Mouse (Mus musculus) cerebellum, adult 2 months (tissue): ENCODE measurements around the gene Pdhx. TPM values are rescaled to one million over a fixed set of nuclear protein-coding genes. Genes with fewer than 3 reads are reported as not detected.

ENCODE experiments used
- DNase-seq, 2 experiments: peaks; one replicate each; pipeline ENCODE4 v3.0.0; 2021
- H3K27ac ChIP-seq: fragments of 200-500 bp; 2 replicates; pipeline ENCODE4 v1.5.1; 2012; ENCODE audit warnings: low read length, control low read depth, inconsistent platforms; ENCODE audit not compliant: insufficient read depth
- H3K27me3 ChIP-seq: fragments of 200-500 bp; 2 replicates; pipeline ENCODE4 v1.6.1; 2012; ENCODE audit warnings: inconsistent platforms, mild to moderate bottlenecking, low read length, moderate library complexity; ENCODE audit not compliant: control insufficient read depth, insufficient read depth
- H3K4me1 ChIP-seq: fragments of 200-500 bp; 2 replicates; pipeline ENCODE4 v1.6.1; 2011; ENCODE audit warnings: low read length; ENCODE audit not compliant: control insufficient read depth, insufficient read depth
- H3K4me3 ChIP-seq: fragments of 200-500 bp; replicated peaks from 2 replicates; pipeline ENCODE3; 2011; ENCODE audit warnings: mild to moderate bottlenecking, low read depth, low read length, control low read depth; ENCODE audit not compliant: insufficient read depth
- CTCF ChIP-seq: fragments of 200-500 bp; IDR thresholded peaks from 2 replicates; pipeline ENCODE4 v1.5.1; 2011; ENCODE audit warnings: low read depth, mild to moderate bottlenecking, control low read depth, low read length, moderate library complexity, borderline replicate concordance; ENCODE audit not compliant: insufficient read depth
- POLR2A ChIP-seq: fragments of 200-500 bp; IDR thresholded peaks from 2 replicates; pipeline ENCODE4 v1.6.1; 2011; ENCODE audit warnings: low read length, control low read depth, borderline replicate concordance; ENCODE audit not compliant: insufficient read depth
- WGBS: fragments of 180-500 bp; shearing (Covaris S2); methylation state at CpG from one replicate; pipeline ENCODE4 v1.1.7; 2018; 5-methylcytosine and 5-hydroxymethylcytosine counted together
- polyA plus RNA-seq: library from polyadenylated mRNA; depleted of rRNA; stranded (reverse); fragments of >200 nt; gene quantifications from 2 replicates; pipeline ENCODE4 v1.2.3, GENCODE M21; 2012

Gene Pdhx
- polyA plus RNA-seq, 1 experiment, result 57.0 TPM

DNA sequence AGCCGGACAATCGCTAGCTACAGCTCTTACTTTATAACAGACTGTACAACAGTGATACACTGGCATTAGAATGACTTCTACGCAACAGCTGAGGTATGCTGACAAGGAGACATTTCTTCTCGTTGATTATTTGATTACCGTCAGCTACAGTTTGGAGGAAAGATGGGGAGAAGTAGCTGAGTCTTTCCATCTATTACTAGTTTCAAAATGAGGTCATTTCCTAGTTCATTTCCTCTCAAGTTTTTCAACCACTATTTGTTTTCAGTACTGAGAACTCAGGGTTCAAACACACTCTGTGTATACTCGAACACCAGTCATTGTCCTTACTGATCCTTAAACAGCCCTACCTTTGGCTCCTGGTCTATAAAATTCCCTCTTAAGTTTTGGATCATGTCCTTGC is 17.5 kb downstream of the Pdhx start:
- Histone ChIP-seq H3K4me3 (no peak overlapping the region), H3K27me3 (no peaks in the 10 kb centered on the region), H3K27ac (no peak overlapping the region), H3K4me1 (peaks cover 3% of the 10 kb centered on the region)
- DNase-seq, result no peak
- WGBS, result 93% methylated on average over 6 of the region's 6 CpGs
- TF ChIP-seq POLR2A (no peak), CTCF (no peak)

DNA sequence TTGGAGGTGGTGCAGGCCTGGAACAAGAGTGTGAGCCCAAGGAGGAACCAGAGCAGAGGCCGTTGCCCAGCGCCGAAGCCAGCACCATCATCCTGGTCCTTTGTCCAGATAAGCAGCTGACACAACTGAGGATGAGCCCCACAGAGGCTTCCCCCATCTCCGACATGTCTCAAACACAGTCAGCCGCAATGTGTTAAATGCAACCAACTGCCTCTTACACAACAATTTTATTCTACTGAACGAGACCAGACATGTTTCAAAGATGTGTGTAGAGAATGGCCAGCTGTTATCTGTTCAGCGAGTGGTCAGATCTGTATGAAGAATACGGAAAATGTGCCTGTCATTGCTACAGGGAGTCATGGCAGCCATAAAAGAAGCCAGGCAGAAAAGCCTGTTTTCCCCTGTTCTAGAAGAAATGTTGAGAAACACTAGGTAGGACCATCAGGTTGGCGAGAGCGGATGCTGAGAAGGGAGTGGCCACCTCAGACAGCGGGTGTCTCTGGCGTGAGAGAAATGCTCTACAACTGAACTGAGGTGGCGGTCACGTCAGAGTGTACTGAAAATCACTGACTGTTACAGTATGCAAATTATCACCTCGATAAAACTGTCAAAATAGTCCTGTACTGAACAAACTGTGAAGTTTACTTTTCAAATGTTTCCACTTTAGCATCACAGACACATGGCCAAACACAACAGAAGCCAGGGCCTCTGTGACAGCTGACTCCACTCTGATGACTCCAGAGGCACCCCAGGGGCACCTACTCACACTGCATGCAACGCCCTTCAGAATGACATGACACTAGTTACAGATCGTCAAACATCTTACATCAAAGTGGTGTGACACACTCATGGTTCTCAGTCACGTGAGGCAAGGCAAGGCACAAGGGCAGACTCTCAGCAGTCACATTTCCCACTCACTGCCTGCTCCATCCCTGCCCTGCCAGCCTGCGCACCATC is 21.1 kb downstream of the Pdhx start:
- no peaks in the 10 kb centered on the region for H3K27me3 ChIP-seq
- 79% methylated on average over 19 of the region's 19 CpGs for WGBS
- DNase-seq, result no peak
- no peak overlapping the region for H3K4me3 ChIP-seq
- TF ChIP-seq POLR2A (no peak), CTCF (no peak)
- peaks cover 6% of the 10 kb centered on the region for H3K4me1 ChIP-seq
- H3K27ac ChIP-seq, result no peak overlapping the region

DNA sequence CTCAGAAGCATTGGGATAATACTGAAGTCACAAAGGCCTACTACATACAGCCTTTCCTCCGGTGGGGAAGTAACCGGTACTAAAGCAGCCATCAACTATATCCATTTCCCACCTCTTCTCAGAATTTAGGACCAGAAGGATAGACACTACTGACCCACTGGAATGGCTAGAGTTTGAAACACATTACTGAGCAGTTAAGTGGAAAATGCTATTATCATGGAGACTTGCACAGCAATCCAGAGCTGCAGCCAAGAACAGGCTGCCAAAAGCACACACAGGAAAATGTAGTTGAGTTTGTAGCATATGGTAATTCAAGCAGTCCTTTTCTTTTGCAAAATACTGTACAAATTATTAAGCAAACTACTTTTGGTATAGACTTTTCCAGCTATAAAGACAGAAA is 28.0 kb downstream of the Pdhx start:
- Histone ChIP-seq H3K27ac (no peak overlapping the region), H3K4me1 (peaks cover 8% of the 10 kb centered on the region; the same call in 1 of the 2 replicates), H3K27me3 (no peaks in the 10 kb centered on the region), H3K4me3 (no peak overlapping the region)
- DNase-seq, result peak in 1 of 2 experiments; percentile 65
- TF ChIP-seq CTCF (no peak), POLR2A (no peak)
- 23% methylated on average over 2 of the region's 2 CpGs for WGBS

- TF ChIP-seq CTCF, result no peak
- TF ChIP-seq POLR2A, result no peak
- H3K4me1 ChIP-seq, result peaks cover 12% of the 10 kb centered on the region; the same call in 1 of the 2 replicates
- no peak overlapping the region for H3K4me3 ChIP-seq
- no peaks in the 10 kb centered on the region for H3K27me3 ChIP-seq
- H3K27ac ChIP-seq, result no peak overlapping the region
- WGBS, result 52% methylated on average over 8 of the region's 8 CpGs
- DNase-seq, result no peak
These were observed 32.4 kb downstream of the Pdhx start for GRCm38 (mm10) chr2:103040896-103041295.

GRCm38 (mm10) chr2:103037831-103038230 is 35.5 kb downstream of the Pdhx start:
- TF ChIP-seq POLR2A (no peak), CTCF (no peak)

DNA sequence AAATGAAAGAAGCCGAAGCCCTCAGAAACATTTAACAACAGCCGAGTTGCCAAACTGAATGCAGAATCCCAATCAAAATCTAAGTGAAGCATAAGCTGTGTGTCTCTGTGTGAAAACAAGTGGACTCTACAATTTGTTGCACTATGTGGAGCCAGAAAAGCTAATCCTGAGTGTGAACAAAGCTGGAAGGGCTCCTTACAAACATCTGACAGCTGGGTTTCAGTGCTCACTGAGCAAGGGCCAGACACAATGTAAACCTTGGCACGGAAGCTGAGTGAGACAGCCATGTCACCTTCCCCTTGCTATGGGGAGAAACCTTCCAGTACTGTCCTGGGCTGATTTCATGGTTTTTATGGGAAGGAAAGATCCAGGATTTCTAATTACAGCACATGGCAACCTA is 50.6 kb downstream of the Pdhx start:
- Histone ChIP-seq H3K27me3 (no peaks in the 10 kb centered on the region), H3K4me1 (no peaks in the 10 kb centered on the region), H3K4me3 (no peak overlapping the region), H3K27ac (no peak overlapping the region)
- 54% methylated on average over 3 of the region's 3 CpGs for WGBS
- DNase-seq, result no peak
- TF ChIP-seq CTCF (no peak), POLR2A (no peak)

More at GRCm38 (mm10) chr2:103037831-103038230, 35.5 kb downstream of the Pdhx start:
- DNase-seq, result peak in 1 of 2 experiments; percentile 10
- Histone ChIP-seq H3K27ac (no peak overlapping the region), H3K4me1 (peaks cover 3% of the 10 kb centered on the region; the same call in 1 of the 2 replicates), H3K4me3 (no peak overlapping the region), H3K27me3 (no peaks in the 10 kb centered on the region)
- 40% methylated on average over 4 of the region's 4 CpGs for WGBS

GRCm38 (mm10) chr2:103020191-103020987 is 52.9 kb downstream of the Pdhx start:
- H3K27ac ChIP-seq, result no peak overlapping the region
- TF ChIP-seq CTCF, result no peak
- no peak for TF ChIP-seq POLR2A
- no peak for DNase-seq
- 44% methylated on average over 4 of the region's 4 CpGs for WGBS
- no peak overlapping the region for H3K4me3 ChIP-seq
- H3K4me1 ChIP-seq, result no peaks in the 10 kb centered on the region
- H3K27me3 ChIP-seq, result no peaks in the 10 kb centered on the region
